Mouse (Mus musculus): Measurements from ENCODE around the gene Pde11a. TPM values are rescaled to one million over a fixed set of nuclear protein-coding genes. Genes with fewer than 3 reads are reported as not detected.

The Pde11a gene
- polyA plus RNA-seq, 1 experiment from 2014 or later: 0.73 TPM

DNA sequence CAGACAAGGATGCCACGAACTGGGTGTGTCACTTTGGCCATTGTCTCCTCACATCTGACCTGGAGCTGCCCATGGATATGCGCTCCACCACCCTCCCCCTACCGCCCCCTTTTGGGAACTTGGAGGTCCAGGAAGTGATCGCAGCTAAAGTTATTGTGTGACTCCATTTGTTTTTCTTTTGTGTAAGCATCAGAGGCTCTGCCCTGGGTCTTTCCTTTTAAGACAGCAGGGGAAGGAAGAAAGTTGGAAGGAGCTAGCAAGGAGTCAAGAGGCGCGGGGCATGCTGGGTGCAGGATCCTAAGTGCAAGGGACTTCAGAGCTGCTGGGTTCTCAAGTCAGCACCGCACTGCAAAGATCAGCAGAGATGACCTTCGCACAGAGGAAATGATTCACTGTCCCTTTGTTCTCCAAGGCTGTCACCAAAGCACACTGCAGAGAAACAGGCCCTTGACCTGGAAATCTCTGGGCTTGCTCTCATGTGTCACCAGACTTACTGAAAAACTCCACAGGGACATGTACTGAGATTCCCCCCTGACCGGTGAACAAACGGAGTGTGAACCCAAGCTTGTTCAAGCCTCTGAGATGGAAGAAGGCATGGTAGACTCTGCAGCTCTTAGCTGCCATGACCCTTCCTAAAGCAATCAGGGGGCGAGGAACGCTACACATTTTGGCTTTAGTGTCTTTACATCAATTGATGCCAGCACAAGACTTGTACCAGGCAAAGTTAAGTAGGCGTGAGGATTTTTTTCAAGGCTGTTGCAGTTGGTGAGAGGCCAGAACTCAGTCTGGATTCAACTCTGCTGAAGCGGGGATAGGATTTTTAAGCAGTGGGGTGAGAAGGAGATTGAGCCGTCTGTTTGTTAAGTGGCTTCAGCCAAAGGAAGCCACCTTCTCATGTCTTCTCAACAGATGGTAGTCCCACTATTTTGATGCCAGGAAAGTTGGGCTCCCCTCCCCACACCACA is 377.9 kb downstream of the Pde11a start:
- WGBS: 48% methylated on average over 15 of the region's 15 CpGs
- Histone ChIP-seq H3K36me3 (ENCODE audit: control insufficient read depth, insufficient read depth) (no peaks in the 10 kb centered on the region), H3K27me3 (replicated peaks; ENCODE audit: control insufficient read depth, insufficient read depth, low read length) (no peaks in the 10 kb centered on the region), H3K4me3 (replicated peaks; ENCODE audit: low read length) (no peak overlapping the region), H3K9ac (replicated peaks; ENCODE audit: low read depth, low read length) (no peak overlapping the region), H3K9me3 (ENCODE audit: control insufficient read depth, low read length) (no peaks in the 10 kb centered on the region), H3K4me1 (replicated peaks; ENCODE audit: control insufficient read depth, insufficient read depth, low read length) (peaks cover 40% of the 10 kb centered on the region), H3K27ac (ENCODE audit: low read length) (peak overlapping the region; percentile 19; the same call in 1 of the 2 replicates), H3K4me2 (ENCODE audit: low read length) (peak overlapping the region; percentile 45)
- ATAC-seq: no peak

GRCm38 (mm10) chr2:75959850-75960365 is 378.7 kb downstream of the Pde11a start:
- ATAC-seq: peak; percentile 81
- Histone ChIP-seq H3K4me2 (ENCODE audit: low read length) (peak overlapping the region; percentile 45), H3K4me3 (replicated peaks; ENCODE audit: low read length) (no peak overlapping the region), H3K4me1 (replicated peaks; ENCODE audit: control insufficient read depth, insufficient read depth, low read length) (peaks cover 39% of the 10 kb centered on the region), H3K9ac (replicated peaks; ENCODE audit: low read depth, low read length) (no peak overlapping the region; the same call in 1 of the 2 replicates), H3K36me3 (ENCODE audit: control insufficient read depth, insufficient read depth) (no peaks in the 10 kb centered on the region), H3K27ac (ENCODE audit: low read length) (peak overlapping the region; percentile 46; the same call in 1 of the 2 replicates), H3K27me3 (replicated peaks; ENCODE audit: control insufficient read depth, insufficient read depth, low read length) (no peaks in the 10 kb centered on the region), H3K9me3 (ENCODE audit: control insufficient read depth, low read length) (no peaks in the 10 kb centered on the region)
- WGBS: 6% methylated on average over 15 of the region's 15 CpGs

DNA sequence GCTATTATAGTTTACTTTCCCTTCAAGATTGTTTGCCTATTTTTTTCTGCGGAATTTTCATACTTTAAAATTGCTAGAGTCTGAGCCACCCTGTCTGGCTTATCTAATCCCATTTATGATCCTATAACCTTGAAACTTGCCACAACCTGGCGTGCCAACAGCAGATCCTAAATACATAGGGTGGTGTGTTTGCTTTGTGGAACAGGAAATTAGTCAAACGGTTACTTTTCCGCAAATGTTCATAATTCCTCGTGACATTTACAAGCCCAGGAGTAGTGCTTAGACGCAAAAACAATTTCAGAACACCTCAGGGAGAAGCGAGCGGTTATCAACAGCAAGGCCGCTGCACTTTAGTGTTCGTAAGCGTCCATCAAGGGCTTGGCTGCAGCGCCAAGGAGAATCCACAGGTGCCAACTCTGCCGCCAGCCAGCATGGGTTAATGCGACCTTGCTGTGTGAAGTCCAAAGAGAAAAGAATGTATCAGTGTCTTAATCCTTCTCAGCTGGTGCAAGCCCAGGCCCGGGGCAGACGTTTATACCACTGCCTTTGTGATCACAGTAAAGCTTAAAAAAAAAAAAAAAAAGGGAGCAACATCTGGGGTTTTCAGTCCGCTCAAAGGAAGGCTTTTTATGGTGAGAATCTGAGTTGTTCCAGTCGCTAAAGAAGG is 379.3 kb downstream of the Pde11a start:
- Histone ChIP-seq H3K27me3 (replicated peaks; ENCODE audit: control insufficient read depth, insufficient read depth, low read length) (no peaks in the 10 kb centered on the region), H3K4me1 (replicated peaks; ENCODE audit: control insufficient read depth, insufficient read depth, low read length) (peaks cover 34% of the 10 kb centered on the region), H3K9me3 (ENCODE audit: control insufficient read depth, low read length) (no peaks in the 10 kb centered on the region), H3K9ac (replicated peaks; ENCODE audit: low read depth, low read length) (no peak overlapping the region; the same call in 1 of the 2 replicates), H3K4me3 (replicated peaks; ENCODE audit: low read length) (no peak overlapping the region), H3K27ac (ENCODE audit: low read length) (peak overlapping the region; percentile 46; the same call in 1 of the 2 replicates), H3K36me3 (ENCODE audit: control insufficient read depth, insufficient read depth) (no peaks in the 10 kb centered on the region), H3K4me2 (ENCODE audit: low read length) (peak overlapping the region; percentile 45)
- 22% methylated on average over 18 of the region's 18 CpGs for WGBS
- 0 out of 2 replicates have a peak, but pooled peaks have one; percentile 35 for ATAC-seq

- no peak overlapping the region for H3K4me3 ChIP-seq (replicated peaks; ENCODE audit: low read length)
- H3K36me3 ChIP-seq (ENCODE audit: control insufficient read depth, insufficient read depth): no peaks in the 10 kb centered on the region
- no peak overlapping the region for H3K27ac ChIP-seq (ENCODE audit: low read length)
- ATAC-seq: no peak
- no peaks in the 10 kb centered on the region for H3K27me3 ChIP-seq (replicated peaks; ENCODE audit: control insufficient read depth, insufficient read depth, low read length)
- H3K9ac ChIP-seq (replicated peaks; ENCODE audit: low read depth, low read length): no peak overlapping the region
- no peaks in the 10 kb centered on the region for H3K9me3 ChIP-seq (ENCODE audit: control insufficient read depth, low read length)
- WGBS: 48% methylated on average over 14 of the region's 14 CpGs
- H3K4me1 ChIP-seq (replicated peaks; ENCODE audit: control insufficient read depth, insufficient read depth, low read length): peaks cover 29% of the 10 kb centered on the region
- no peak overlapping the region for H3K4me2 ChIP-seq (ENCODE audit: low read length)
Observed at GRCm38 (mm10) chr2:75955709-75956108, 382.9 kb downstream of the Pde11a start.

GRCm38 (mm10) chr2:75953320-75953719 is 385.3 kb downstream of the Pde11a start:
- H3K27ac ChIP-seq (ENCODE audit: low read length): no peak overlapping the region
- no peak for ATAC-seq
- H3K4me3 ChIP-seq (replicated peaks; ENCODE audit: low read length): no peak overlapping the region
- no peak overlapping the region for H3K9ac ChIP-seq (replicated peaks; ENCODE audit: low read depth, low read length)
- peaks cover 7% of the 10 kb centered on the region; the same call in 1 of the 2 replicates for H3K4me1 ChIP-seq (replicated peaks; ENCODE audit: control insufficient read depth, insufficient read depth, low read length)
- no peak overlapping the region for H3K4me2 ChIP-seq (ENCODE audit: low read length)
- H3K36me3 ChIP-seq (ENCODE audit: control insufficient read depth, insufficient read depth): no peaks in the 10 kb centered on the region
- no peaks in the 10 kb centered on the region for H3K9me3 ChIP-seq (ENCODE audit: control insufficient read depth, low read length)
- WGBS: 86% methylated on average over 5 of the region's 5 CpGs
- H3K27me3 ChIP-seq (replicated peaks; ENCODE audit: control insufficient read depth, insufficient read depth, low read length): no peaks in the 10 kb centered on the region

DNA sequence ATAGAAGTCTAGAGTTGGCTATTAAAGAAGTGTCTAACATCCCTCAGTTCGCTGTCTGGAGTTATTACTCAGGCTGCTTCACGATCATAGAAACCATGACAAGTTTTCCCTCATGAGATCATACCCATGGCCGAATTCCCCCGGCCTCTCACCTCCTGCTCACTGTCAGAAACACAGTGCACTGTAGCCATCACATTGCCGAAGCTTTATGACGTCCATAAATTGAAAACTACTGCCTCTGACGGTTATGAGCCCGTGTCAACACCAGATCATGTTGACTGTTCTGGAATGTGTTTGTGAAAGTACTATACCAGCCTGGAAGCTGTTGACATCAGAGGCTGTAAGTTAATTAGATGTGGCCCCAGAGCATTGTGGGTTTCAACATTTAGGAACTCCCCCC is 387.9 kb downstream of the Pde11a start:
- Histone ChIP-seq H3K36me3 (ENCODE audit: control insufficient read depth, insufficient read depth) (no peaks in the 10 kb centered on the region), H3K4me2 (ENCODE audit: low read length) (no peak overlapping the region), H3K4me1 (replicated peaks; ENCODE audit: control insufficient read depth, insufficient read depth, low read length) (no peaks in the 10 kb centered on the region), H3K9me3 (ENCODE audit: control insufficient read depth, low read length) (no peaks in the 10 kb centered on the region), H3K4me3 (replicated peaks; ENCODE audit: low read length) (no peak overlapping the region), H3K9ac (replicated peaks; ENCODE audit: low read depth, low read length) (no peak overlapping the region), H3K27me3 (replicated peaks; ENCODE audit: control insufficient read depth, insufficient read depth, low read length) (no peaks in the 10 kb centered on the region), H3K27ac (ENCODE audit: low read length) (no peak overlapping the region)
- 93% methylated on average over 8 of the region's 8 CpGs for WGBS
- no peak for ATAC-seq

Small RNAs within 50 kb of the gene (microRNA-seq; reads per million reads assigned to microRNA genes)
- gene Gm44337: not detected

Other genes with a start within 250 kb of the Pde11a start
- not detected in 2 replicates for gene Cyct, start 21.7 kb upstream of the Pde11a start, polyA plus RNA-seq (2015; fragmentation: Nextera tagmentation; extraction: Ambion mirVana)
- 19.2 and 19.5 TPM in 2 replicates for gene Rbm45, start 31.2 kb upstream of the Pde11a start, polyA plus RNA-seq (2015; fragmentation: Nextera tagmentation; extraction: Ambion mirVana)
- gene Osbpl6, start 67.7 kb upstream of the Pde11a start, polyA plus RNA-seq (2015; fragmentation: Nextera tagmentation; extraction: Ambion mirVana): 23.5 and 28.0 TPM in 2 replicates

All from forebrain, embryonic 16.5 days (tissue).